Mouse (Mus musculus): ENCODE measurements at regions not wholly inside any gene's neighbourhood (a gene's known extent, or its start where the extent isn't known, plus 50 kb on each side); places are given as distances from the start of the nearest gene placed in this dataset.

GRCm38 (mm10) chr9:46672050-46672449, 326.5 kb upstream of the Gm4791 start:
- Histone ChIP-seq H3K27me3 (ENCODE audit: control insufficient read depth, insufficient read depth, insufficient read length) (no peaks in the 10 kb centered on the region), H3K79me2 (ENCODE audit: control insufficient read depth, insufficient read depth) (no peaks in the 10 kb centered on the region)
- TF ChIP-seq MAX (IDR thresholded peaks at IDR 0.05) = no peak
- TF ChIP-seq FOSL1 (IDR thresholded peaks at IDR 0.05; ENCODE audit: insufficient read depth, low read length, poor library complexity, severe bottlenecking) = no peak
- TF ChIP-seq USF1 (IDR thresholded peaks at IDR 0.05; ENCODE audit: low read depth) = no peak
- TF ChIP-seq CTCF (IDR thresholded peaks at IDR 0.05; ENCODE audit: control insufficient read depth, insufficient read depth, insufficient read length) = no peak
- no peak for TF ChIP-seq CEBPB (IDR thresholded peaks at IDR 0.05; ENCODE audit: low read depth)

GRCm38 (mm10) chr9:46654422-46654821, 334.6 kb upstream of the 4931429L15Rik start:
- Histone ChIP-seq H3K4me3 (ENCODE audit: insufficient read depth, poor library complexity, severe bottlenecking) (no peak overlapping the region), H3K27me3 (ENCODE audit: control insufficient read depth, insufficient read depth, insufficient read length) (no peaks in the 10 kb centered on the region)
- TF ChIP-seq MAX (IDR thresholded peaks at IDR 0.05) (no peak), MYOD1 (IDR thresholded peaks at IDR 0.05; ENCODE audit: control insufficient read depth, insufficient read length, low read depth) (no peak), CEBPB (IDR thresholded peaks at IDR 0.05; ENCODE audit: low read depth) (no peak)

More at GRCm38 (mm10) chr9:46672050-46672449, 326.5 kb upstream of the Gm4791 start:
- Histone ChIP-seq H3K4me3 (ENCODE audit: insufficient read depth, poor library complexity, severe bottlenecking) (no peak overlapping the region), H3K79me3 (ENCODE audit: low read depth) (no peaks in the 10 kb centered on the region), H3ac (ENCODE audit: control insufficient read depth, insufficient read length, low read depth) (no peak overlapping the region), H3K36me3 (ENCODE audit: control insufficient read depth, insufficient read depth) (no peaks in the 10 kb centered on the region)

GRCm38 (mm10) chr9:46647238-46647922, 327.6 kb upstream of the 4931429L15Rik start:
- H3ac ChIP-seq (ENCODE audit: control insufficient read depth, insufficient read length, low read depth) = no peak overlapping the region
- H3K27me3 ChIP-seq (ENCODE audit: control insufficient read depth, insufficient read depth, insufficient read length) = no peaks in the 10 kb centered on the region

More at GRCm38 (mm10) chr9:46654422-46654821, 334.6 kb upstream of the 4931429L15Rik start:
- Histone ChIP-seq H3K79me2 (ENCODE audit: control insufficient read depth, insufficient read depth) (no peaks in the 10 kb centered on the region), H3ac (ENCODE audit: control insufficient read depth, insufficient read length, low read depth) (no peak overlapping the region), H3K36me3 (ENCODE audit: control insufficient read depth, insufficient read depth) (no peaks in the 10 kb centered on the region), H3K79me3 (ENCODE audit: low read depth) (no peaks in the 10 kb centered on the region)

GRCm38 (mm10) chr9:46645469-46645884, 325.7 kb upstream of the 4931429L15Rik start:
- TF ChIP-seq MYOG (IDR thresholded peaks at IDR 0.05; ENCODE audit: control insufficient read depth, extremely low read depth, insufficient read length) = no peak
- TF ChIP-seq MYOD1 (IDR thresholded peaks at IDR 0.05; ENCODE audit: control insufficient read depth, insufficient read length, low read depth) = no peak
- no peak for TF ChIP-seq FOSL1 (IDR thresholded peaks at IDR 0.05; ENCODE audit: insufficient read depth, low read length, poor library complexity, severe bottlenecking)
- no peak for TF ChIP-seq CTCF (IDR thresholded peaks at IDR 0.05; ENCODE audit: control insufficient read depth, insufficient read depth, insufficient read length)
- no peak for TF ChIP-seq CEBPB (IDR thresholded peaks at IDR 0.05; ENCODE audit: low read depth)
- no peak for TF ChIP-seq USF1 (IDR thresholded peaks at IDR 0.05; ENCODE audit: low read depth)
- TF ChIP-seq MAX (IDR thresholded peaks at IDR 0.05) = no peak
- Histone ChIP-seq H3K27me3 (ENCODE audit: control insufficient read depth, insufficient read depth, insufficient read length) (no peaks in the 10 kb centered on the region), H3K79me3 (ENCODE audit: low read depth) (no peaks in the 10 kb centered on the region), H3K79me2 (ENCODE audit: control insufficient read depth, insufficient read depth) (no peaks in the 10 kb centered on the region), H3ac (ENCODE audit: control insufficient read depth, insufficient read length, low read depth) (no peak overlapping the region), H3K36me3 (ENCODE audit: control insufficient read depth, insufficient read depth) (no peaks in the 10 kb centered on the region), H3K4me3 (ENCODE audit: insufficient read depth, poor library complexity, severe bottlenecking) (no peak overlapping the region)

More at GRCm38 (mm10) chr9:46647238-46647922, 327.6 kb upstream of the 4931429L15Rik start:
- Histone ChIP-seq H3K36me3 (ENCODE audit: control insufficient read depth, insufficient read depth) (no peaks in the 10 kb centered on the region), H3K79me3 (ENCODE audit: low read depth) (no peaks in the 10 kb centered on the region), H3K4me3 (ENCODE audit: insufficient read depth, poor library complexity, severe bottlenecking) (no peak overlapping the region), H3K79me2 (ENCODE audit: control insufficient read depth, insufficient read depth) (no peaks in the 10 kb centered on the region)
- no peak for TF ChIP-seq MAX (IDR thresholded peaks at IDR 0.05)
- TF ChIP-seq CEBPB (IDR thresholded peaks at IDR 0.05; ENCODE audit: low read depth) = no peak
- no peak for TF ChIP-seq MYOG (IDR thresholded peaks at IDR 0.05; ENCODE audit: control insufficient read depth, extremely low read depth, insufficient read length)
- no peak for TF ChIP-seq FOSL1 (IDR thresholded peaks at IDR 0.05; ENCODE audit: insufficient read depth, low read length, poor library complexity, severe bottlenecking)
- TF ChIP-seq USF1 (IDR thresholded peaks at IDR 0.05; ENCODE audit: low read depth) = no peak
- TF ChIP-seq MYOD1 (IDR thresholded peaks at IDR 0.05; ENCODE audit: control insufficient read depth, insufficient read length, low read depth) = no peak
- no peak for TF ChIP-seq CTCF (IDR thresholded peaks at IDR 0.05; ENCODE audit: control insufficient read depth, insufficient read depth, insufficient read length)

- Histone ChIP-seq H3K79me2 (ENCODE audit: control insufficient read depth, insufficient read depth) (no peaks in the 10 kb centered on the region), H3ac (ENCODE audit: control insufficient read depth, insufficient read length, low read depth) (no peak overlapping the region), H3K4me3 (ENCODE audit: insufficient read depth, poor library complexity, severe bottlenecking) (no peak overlapping the region), H3K27me3 (ENCODE audit: control insufficient read depth, insufficient read depth, insufficient read length) (no peaks in the 10 kb centered on the region), H3K36me3 (ENCODE audit: control insufficient read depth, insufficient read depth) (no peaks in the 10 kb centered on the region), H3K79me3 (ENCODE audit: low read depth) (no peaks in the 10 kb centered on the region)
- TF ChIP-seq CTCF (IDR thresholded peaks at IDR 0.05; ENCODE audit: control insufficient read depth, insufficient read depth, insufficient read length) (no peak), USF1 (IDR thresholded peaks at IDR 0.05; ENCODE audit: low read depth) (no peak), MYOG (IDR thresholded peaks at IDR 0.05; ENCODE audit: control insufficient read depth, extremely low read depth, insufficient read length) (no peak), FOSL1 (IDR thresholded peaks at IDR 0.05; ENCODE audit: insufficient read depth, low read length, poor library complexity, severe bottlenecking) (no peak), MYOD1 (IDR thresholded peaks at IDR 0.05; ENCODE audit: control insufficient read depth, insufficient read length, low read depth) (no peak), CEBPB (IDR thresholded peaks at IDR 0.05; ENCODE audit: low read depth) (no peak), MAX (IDR thresholded peaks at IDR 0.05) (no peak)
Measured at GRCm38 (mm10) chr9:46643551-46643950, 323.8 kb upstream of the 4931429L15Rik start.

- Histone ChIP-seq H3K36me3 (ENCODE audit: control insufficient read depth, insufficient read depth) (no peaks in the 10 kb centered on the region), H3K79me3 (ENCODE audit: low read depth) (no peaks in the 10 kb centered on the region), H3K4me3 (ENCODE audit: insufficient read depth, poor library complexity, severe bottlenecking) (no peak overlapping the region), H3ac (ENCODE audit: control insufficient read depth, insufficient read length, low read depth) (no peak overlapping the region), H3K79me2 (ENCODE audit: control insufficient read depth, insufficient read depth) (no peaks in the 10 kb centered on the region), H3K27me3 (ENCODE audit: control insufficient read depth, insufficient read depth, insufficient read length) (no peaks in the 10 kb centered on the region)
- TF ChIP-seq USF1 (IDR thresholded peaks at IDR 0.05; ENCODE audit: low read depth) (no peak), MAX (IDR thresholded peaks at IDR 0.05) (no peak), FOSL1 (IDR thresholded peaks at IDR 0.05; ENCODE audit: insufficient read depth, low read length, poor library complexity, severe bottlenecking) (no peak), MYOG (IDR thresholded peaks at IDR 0.05; ENCODE audit: control insufficient read depth, extremely low read depth, insufficient read length) (no peak), MYOD1 (IDR thresholded peaks at IDR 0.05; ENCODE audit: control insufficient read depth, insufficient read length, low read depth) (no peak), CEBPB (IDR thresholded peaks at IDR 0.05; ENCODE audit: low read depth) (no peak), CTCF (IDR thresholded peaks at IDR 0.05; ENCODE audit: control insufficient read depth, insufficient read depth, insufficient read length) (no peak)
Measured at GRCm38 (mm10) chr9:46642696-46643095, 322.9 kb upstream of the 4931429L15Rik start.
